Mouse (Mus musculus) forebrain, embryonic 11.5 days (tissue): ENCODE results near the gene Fam207a. TPM values are rescaled to one million over a fixed set of nuclear protein-coding genes. Genes with fewer than 3 reads are reported as not detected.

Experiments
- ATAC-seq: fragments of 200-750 bp; cut with Nextera tagmentation; replicated peaks from 2 replicates; pipeline ENCODE4 v1.8.0; 2017; ENCODE audit warnings: moderate TSS enrichment; ENCODE audit not compliant: low FRiP score
- DNase-seq: peaks from one replicate; pipeline ENCODE4 v3.0.0-alpha.2; 2017; ENCODE audit warnings: low spot score
- H3K27ac ChIP-seq: fragments of 300-500 bp; sonication (generic); 2 replicates; pipeline ENCODE4 v1.5.1; 2014; ENCODE audit warnings: low read depth, low read length
- H3K27me3 ChIP-seq: fragments of 300-500 bp; sonication (generic); 2 replicates; pipeline ENCODE4 v1.6.1; 2014; ENCODE audit warnings: mild to moderate bottlenecking, low read length, mixed read lengths; ENCODE audit not compliant: control insufficient read depth, insufficient read depth
- H3K36me3 ChIP-seq: fragments of 300-500 bp; sonication (generic); 2 replicates; pipeline ENCODE4 v1.6.1; 2014; ENCODE audit warnings: mild to moderate bottlenecking, low read length, moderate library complexity, mixed read lengths; ENCODE audit not compliant: control insufficient read depth, insufficient read depth
- H3K4me1 ChIP-seq: fragments of 300-500 bp; sonication (generic); replicated peaks from 2 replicates; pipeline ENCODE4 v1.6.1; 2014; ENCODE audit warnings: low read length, mixed read lengths; ENCODE audit not compliant: control insufficient read depth, insufficient read depth
- H3K4me2 ChIP-seq: fragments of 300-500 bp; sonication (generic); 2 replicates; pipeline ENCODE4 v1.6.1; 2014; ENCODE audit warnings: low read depth, mild to moderate bottlenecking, low read length, moderate library complexity, mixed read lengths; ENCODE audit not compliant: severe bottlenecking
- H3K4me3 ChIP-seq: fragments of 300-500 bp; sonication (generic); 2 replicates; pipeline ENCODE4 v1.5.1; 2014; ENCODE audit warnings: low read depth, low read length
- H3K9ac ChIP-seq: fragments of 300-500 bp; sonication (generic); 2 replicates; pipeline ENCODE4 v1.6.1; 2014; ENCODE audit warnings: low read length
- H3K9me3 ChIP-seq: fragments of 300-500 bp; sonication (generic); 2 replicates; pipeline ENCODE4 v1.6.1; 2016; ENCODE audit warnings: low read length, mixed read lengths; ENCODE audit not compliant: control insufficient read depth
- WGBS: fragments of 180-500 bp; shearing (Covaris S2); extraction: QIAGEN DNeasy Blood & Tissue Kit; methylation state at CpG from one replicate; pipeline ENCODE4 v1.1.7; 2014; 5-methylcytosine and 5-hydroxymethylcytosine counted together
- polyA plus RNA-seq: library from polyadenylated mRNA; unstranded; fragments of >200 nt; fragmentation: Nextera tagmentation; extraction: Ambion mirVana; gene quantifications from 2 replicates; pipeline ENCODE4 v1.2.1, GENCODE M21; 2014

Fam207a gene
- polyA plus RNA-seq, 1 experiment from 2014 or later = 40.6 TPM

- Histone ChIP-seq H3K4me2 (no peak overlapping the region), H3K9ac (no peak overlapping the region), H3K4me3 (no peak overlapping the region), H3K27me3 (no peaks in the 10 kb centered on the region), H3K9me3 (no peaks in the 10 kb centered on the region), H3K4me1 (no peaks in the 10 kb centered on the region), H3K36me3 (no peaks in the 10 kb centered on the region), H3K27ac (no peak overlapping the region)
- 90% methylated on average over 11 of the region's 11 CpGs for WGBS
- DNase-seq (no peak), ATAC-seq (no peak)
Observed at GRCm38 (mm10) chr10:77537215-77538209, 21.9 kb upstream of the Fam207a start.

- no peak for ATAC-seq
- H3K4me2 ChIP-seq = no peak overlapping the region
- no peaks in the 10 kb centered on the region for H3K4me1 ChIP-seq
- H3K9ac ChIP-seq = no peak overlapping the region; the same call in 1 of the 2 replicates
- WGBS = 78% methylated on average over 8 of the region's 8 CpGs
- DNase-seq = no peak
- H3K4me3 ChIP-seq = no peak overlapping the region
- H3K9me3 ChIP-seq = no peaks in the 10 kb centered on the region
- no peaks in the 10 kb centered on the region for H3K36me3 ChIP-seq
- no peak overlapping the region for H3K27ac ChIP-seq
- H3K27me3 ChIP-seq = no peaks in the 10 kb centered on the region
Observed at GRCm38 (mm10) chr10:77536727-77537126, 21.1 kb upstream of the Fam207a start.

- Histone ChIP-seq H3K27me3 (no peaks in the 10 kb centered on the region), H3K27ac (no peak overlapping the region), H3K4me3 (no peak overlapping the region), H3K9me3 (no peaks in the 10 kb centered on the region), H3K9ac (no peak overlapping the region), H3K4me1 (no peaks in the 10 kb centered on the region), H3K4me2 (no peak overlapping the region), H3K36me3 (no peaks in the 10 kb centered on the region)
- DNase-seq = no peak
- ATAC-seq = no peak
- 77% methylated on average over 1 of the region's 1 CpGs for WGBS
Observed at GRCm38 (mm10) chr10:77532020-77532413, 16.4 kb upstream of the Fam207a start.

- no peaks in the 10 kb centered on the region for H3K4me1 ChIP-seq
- no peaks in the 10 kb centered on the region for H3K27me3 ChIP-seq
- no peak overlapping the region for H3K4me3 ChIP-seq
- no peaks in the 10 kb centered on the region for H3K36me3 ChIP-seq
- no peak overlapping the region for H3K4me2 ChIP-seq
- H3K27ac ChIP-seq = no peak overlapping the region
- DNase-seq (peak; percentile 44), ATAC-seq (no peak)
- H3K9ac ChIP-seq = no peak overlapping the region
- no peaks in the 10 kb centered on the region for H3K9me3 ChIP-seq
- 87% methylated on average over 6 of the region's 6 CpGs for WGBS
Observed at GRCm38 (mm10) chr10:77531026-77532019, 15.7 kb upstream of the Fam207a start.

GRCm38 (mm10) chr10:77530140-77530539 lies 14.6 kb upstream of the Fam207a start, which contains the start of gene Itgb2:
TSS of gene Itgb2 (plus strand) at chr10:77530252.
- Histone ChIP-seq H3K4me3 (no peak within 1 kb of the TSS), H3K9ac (no peak within 1 kb of the TSS), H3K4me1 (no peaks in the 10 kb centered on the region), H3K4me2 (no peak within 1 kb of the TSS), H3K9me3 (no peaks in the 10 kb centered on the region), H3K27me3 (no peaks in the 10 kb centered on the region), H3K36me3 (no peaks in the 10 kb centered on the region), H3K27ac (no peak within 1 kb of the TSS)
- WGBS = 72% methylated on average over 9 of the region's 9 CpGs
- ATAC-seq (no peak), DNase-seq (no peak)

GRCm38 (mm10) chr10:77528634-77529033 lies 13.0 kb upstream of the Fam207a start:
- H3K4me2 ChIP-seq = no peak overlapping the region
- no peak overlapping the region for H3K4me3 ChIP-seq
- H3K27ac ChIP-seq = no peak overlapping the region
- no peaks in the 10 kb centered on the region for H3K36me3 ChIP-seq
- ATAC-seq (no peak), DNase-seq (no peak)
- no peaks in the 10 kb centered on the region for H3K4me1 ChIP-seq
- no peaks in the 10 kb centered on the region for H3K27me3 ChIP-seq
- H3K9ac ChIP-seq = no peak overlapping the region
- no peaks in the 10 kb centered on the region for H3K9me3 ChIP-seq
- 89% methylated on average over 6 of the region's 6 CpGs for WGBS

- H3K9ac ChIP-seq = no peak overlapping the region
- H3K4me2 ChIP-seq = no peak overlapping the region
- DNase-seq = no peak
- no peaks in the 10 kb centered on the region for H3K9me3 ChIP-seq
- no peak overlapping the region for H3K27ac ChIP-seq
- H3K4me3 ChIP-seq = no peak overlapping the region
- 88% methylated on average over 2 of the region's 2 CpGs for WGBS
- H3K4me1 ChIP-seq = no peaks in the 10 kb centered on the region
- no peaks in the 10 kb centered on the region for H3K36me3 ChIP-seq
- H3K27me3 ChIP-seq = no peaks in the 10 kb centered on the region
- no peak for ATAC-seq
Observed at GRCm38 (mm10) chr10:77526488-77526887, 10.9 kb upstream of the Fam207a start.

GRCm38 (mm10) chr10:77523321-77523720 lies 7.7 kb upstream of the Fam207a start:
- DNase-seq (no peak), ATAC-seq (no peak)
- Histone ChIP-seq H3K36me3 (no peaks in the 10 kb centered on the region), H3K4me1 (no peaks in the 10 kb centered on the region), H3K9me3 (no peaks in the 10 kb centered on the region), H3K4me3 (no peak overlapping the region), H3K27me3 (no peaks in the 10 kb centered on the region), H3K4me2 (no peak overlapping the region), H3K27ac (no peak overlapping the region), H3K9ac (no peak overlapping the region)
- WGBS = 78% methylated on average over 7 of the region's 7 CpGs
